Mouse (Mus musculus) midbrain, embryonic 14.5 days (tissue): ENCODE measurements around the gene Pparg. TPM values are rescaled to one million over a fixed set of nuclear protein-coding genes. Genes with fewer than 3 reads are reported as not detected.

Experiments used
- ATAC-seq: fragments of 200-750 bp; cut with Nextera tagmentation; 2 replicates; pipeline ENCODE4 v1.8.0; 2017; ENCODE audit warnings: moderate number of reproducible peaks, moderate library complexity; ENCODE audit not compliant: low FRiP score, low TSS enrichment
- DNase-seq: peaks from one replicate; pipeline ENCODE4 v3.0.0-alpha.2; 2015
- H3K27ac ChIP-seq: fragments of 300-500 bp; sonication (generic); replicated peaks from 2 replicates; pipeline ENCODE4 v1.5.1; 2014; ENCODE audit warnings: mild to moderate bottlenecking, low read depth, low read length, moderate library complexity
- H3K27me3 ChIP-seq: fragments of 300-500 bp; sonication (generic); 2 replicates; pipeline ENCODE4 v1.6.1; 2014; ENCODE audit warnings: low read length, control low read depth, mixed read lengths; ENCODE audit not compliant: control insufficient read depth, insufficient read depth
- H3K36me3 ChIP-seq: fragments of 300-500 bp; sonication (generic); 2 replicates; pipeline ENCODE4 v1.6.1; 2014; ENCODE audit warnings: low read length, control low read depth; ENCODE audit not compliant: control insufficient read depth, insufficient read depth
- H3K4me1 ChIP-seq: fragments of 300-500 bp; sonication (generic); 2 replicates; pipeline ENCODE4 v1.6.1; 2014; ENCODE audit warnings: mild to moderate bottlenecking, antibody characterized with exemption, low read length, control low read depth; ENCODE audit not compliant: control insufficient read depth, insufficient read depth
- H3K4me2 ChIP-seq: fragments of 300-500 bp; sonication (generic); 2 replicates; pipeline ENCODE4 v1.6.1; 2014; ENCODE audit warnings: mild to moderate bottlenecking, low read length, moderate library complexity
- H3K4me3 ChIP-seq: fragments of 300-500 bp; sonication (generic); replicated peaks from 2 replicates; pipeline ENCODE4 v1.5.1; 2014; ENCODE audit warnings: low read depth, low read length
- H3K9ac ChIP-seq: fragments of 300-500 bp; sonication (generic); replicated peaks from 2 replicates; pipeline ENCODE4 v1.6.1; 2014; ENCODE audit warnings: mild to moderate bottlenecking, low read length, moderate library complexity
- H3K9me3 ChIP-seq: fragments of 300-500 bp; sonication (generic); 2 replicates; pipeline ENCODE4 v1.6.1; 2016; ENCODE audit warnings: low read length, control low read depth, mixed read lengths; ENCODE audit not compliant: control insufficient read depth
- WGBS: fragments of 180-500 bp; shearing (Covaris S2); extraction: QIAGEN DNeasy Blood & Tissue Kit; methylation state at CpG from one replicate; pipeline ENCODE4 v1.1.7; 2014; 5-methylcytosine and 5-hydroxymethylcytosine counted together
- polyA plus RNA-seq: library from polyadenylated mRNA; unstranded; fragments of >200 nt; fragmentation: Nextera tagmentation; extraction: Ambion mirVana; gene quantifications from 2 replicates; pipeline ENCODE4 v1.2.1, GENCODE M21; 2014

The Pparg gene
- polyA plus RNA-seq, result 0.36 and 0.77 TPM in 2 replicates

GRCm38 (mm10) chr6:115360776-115361605 is at the start of gene Pparg:
Gene Pparg, plus strand, starts transcription at chr6:115360951.
- no peak within 1 kb of the TSS for H3K27ac ChIP-seq
- peak within 1 kb of the TSS; percentile 56 for H3K4me3 ChIP-seq
- peak within 1 kb of the TSS; percentile 99 for H3K4me2 ChIP-seq
- H3K9ac ChIP-seq, result peak within 1 kb of the TSS; percentile 55
- WGBS, result under 1% methylated on average over 74 of the region's 76 CpGs
- H3K27me3 ChIP-seq, result peaks cover 29% of the 10 kb centered on the region
- no peaks in the 10 kb centered on the region for H3K9me3 ChIP-seq
- H3K36me3 ChIP-seq, result no peaks in the 10 kb centered on the region
- no peaks in the 10 kb centered on the region; the same call in 1 of the 2 replicates for H3K4me1 ChIP-seq
- DNase-seq (peak; percentile 67), ATAC-seq (peak; percentile 53; the same call in 1 of the 2 replicates)

- Histone ChIP-seq H3K9ac (no peak overlapping the region), H3K9me3 (no peaks in the 10 kb centered on the region), H3K4me1 (no peaks in the 10 kb centered on the region), H3K27ac (no peak overlapping the region), H3K27me3 (no peaks in the 10 kb centered on the region), H3K4me3 (0 out of 2 replicates have a peak overlapping the region, but pooled peaks have one; percentile 9), H3K4me2 (peak overlapping the region; percentile 38), H3K36me3 (no peaks in the 10 kb centered on the region)
- WGBS, result 60% methylated on average over 12 of the region's 12 CpGs
- ATAC-seq (no peak), DNase-seq (peak; percentile 62)
Observed at GRCm38 (mm10) chr6:115312780-115313179, 48.0 kb upstream of the Pparg start.

- H3K27ac ChIP-seq, result no peak overlapping the region
Observed at GRCm38 (mm10) chr6:115313235-115313738, 47.5 kb upstream of the Pparg start.

GRCm38 (mm10) chr6:115313910-115314309 is 46.8 kb upstream of the Pparg start:
- Histone ChIP-seq H3K4me2 (no peak overlapping the region), H3K36me3 (no peaks in the 10 kb centered on the region), H3K9ac (no peak overlapping the region), H3K9me3 (no peaks in the 10 kb centered on the region), H3K4me3 (no peak overlapping the region), H3K27ac (no peak overlapping the region), H3K4me1 (no peaks in the 10 kb centered on the region), H3K27me3 (no peaks in the 10 kb centered on the region)
- DNase-seq (no peak), ATAC-seq (no peak)
- 83% methylated on average over 7 of the region's 7 CpGs for WGBS

More at GRCm38 (mm10) chr6:115313235-115313738, 47.5 kb upstream of the Pparg start:
- H3K4me3 ChIP-seq, result no peak overlapping the region
- DNase-seq, result peak; percentile 14
- H3K27me3 ChIP-seq, result no peaks in the 10 kb centered on the region
- no peaks in the 10 kb centered on the region for H3K4me1 ChIP-seq
- WGBS, result 73% methylated on average over 9 of the region's 9 CpGs
- no peak overlapping the region for H3K9ac ChIP-seq
- no peak for ATAC-seq
- no peaks in the 10 kb centered on the region for H3K36me3 ChIP-seq
- no peak overlapping the region for H3K4me2 ChIP-seq
- no peaks in the 10 kb centered on the region for H3K9me3 ChIP-seq

- no peak overlapping the region for H3K27ac ChIP-seq
- H3K9ac ChIP-seq, result no peak overlapping the region
- no peaks in the 10 kb centered on the region for H3K36me3 ChIP-seq
- DNase-seq, result no peak
- H3K4me3 ChIP-seq, result no peak overlapping the region
- no peak overlapping the region for H3K4me2 ChIP-seq
- H3K9me3 ChIP-seq, result no peaks in the 10 kb centered on the region
- H3K4me1 ChIP-seq, result no peaks in the 10 kb centered on the region
- no peak for ATAC-seq
- WGBS, result 93% methylated on average over 4 of the region's 4 CpGs
- no peaks in the 10 kb centered on the region for H3K27me3 ChIP-seq
Observed at GRCm38 (mm10) chr6:115315770-115316169, 45.0 kb upstream of the Pparg start.

- ATAC-seq (no peak), DNase-seq (peak; percentile 12)
- H3K4me2 ChIP-seq, result no peak overlapping the region
- no peak overlapping the region for H3K4me3 ChIP-seq
- no peak overlapping the region for H3K27ac ChIP-seq
- no peaks in the 10 kb centered on the region for H3K4me1 ChIP-seq
- H3K9me3 ChIP-seq, result no peaks in the 10 kb centered on the region
- H3K9ac ChIP-seq, result no peak overlapping the region
- no peaks in the 10 kb centered on the region for H3K36me3 ChIP-seq
- WGBS, result 72% methylated on average over 11 of the region's 11 CpGs
- no peaks in the 10 kb centered on the region for H3K27me3 ChIP-seq
Observed at GRCm38 (mm10) chr6:115316811-115317221, 43.9 kb upstream of the Pparg start.

GRCm38 (mm10) chr6:115318811-115319210 is 41.9 kb upstream of the Pparg start:
- DNase-seq, result no peak
- 91% methylated on average over 6 of the region's 6 CpGs for WGBS
- Histone ChIP-seq H3K27me3 (no peaks in the 10 kb centered on the region), H3K27ac (no peak overlapping the region), H3K4me3 (no peak overlapping the region), H3K4me2 (no peak overlapping the region), H3K4me1 (no peaks in the 10 kb centered on the region), H3K9ac (no peak overlapping the region), H3K36me3 (no peaks in the 10 kb centered on the region), H3K9me3 (no peaks in the 10 kb centered on the region)
- ATAC-seq, result no peak

- no peak overlapping the region for H3K4me3 ChIP-seq
- no peak for DNase-seq
- H3K4me1 ChIP-seq, result no peaks in the 10 kb centered on the region
- no peak overlapping the region for H3K27ac ChIP-seq
- no peak overlapping the region for H3K4me2 ChIP-seq
- no peak for ATAC-seq
- 90% methylated on average over 4 of the region's 4 CpGs for WGBS
- no peaks in the 10 kb centered on the region for H3K9me3 ChIP-seq
- no peaks in the 10 kb centered on the region for H3K36me3 ChIP-seq
- no peaks in the 10 kb centered on the region for H3K27me3 ChIP-seq
- no peak overlapping the region for H3K9ac ChIP-seq
Observed at GRCm38 (mm10) chr6:115319686-115320085, 41.1 kb upstream of the Pparg start.
